Mouse (Mus musculus): ENCODE measurements around the gene Pak1. TPM values are rescaled to one million over a fixed set of nuclear protein-coding genes. Genes with fewer than 3 reads are reported as not detected.

The Pak1 gene
- polyA plus RNA-seq, 1 experiment from 2014 or later = 152 TPM

DNA sequence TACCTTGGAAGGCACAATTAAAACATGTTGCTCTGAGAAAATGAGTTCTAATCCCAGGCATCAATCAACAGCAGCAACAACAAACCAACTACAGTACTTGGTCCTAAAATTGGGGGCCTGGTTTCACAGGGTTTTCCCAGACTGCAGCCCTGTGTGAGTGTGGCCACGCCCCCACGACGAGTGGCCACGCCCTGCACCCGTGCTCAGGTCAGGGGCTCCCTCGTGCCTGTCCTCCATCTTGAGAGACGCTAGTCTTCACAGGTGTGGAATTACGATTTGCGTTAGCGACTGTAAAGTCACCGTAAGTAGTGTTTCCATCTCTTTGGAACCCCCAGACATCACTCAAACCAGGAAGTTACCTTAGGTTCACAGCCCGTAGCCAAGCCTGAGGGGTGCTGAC, 131.4 kb downstream of the Pak1 start, which contains the start of gene Gdpd4:
TSS of gene Gdpd4 (plus strand) at position 214 of the 400 bp plus-strand sequence.
- Histone ChIP-seq H3K4me2 (replicated peaks) (no peak within 1 kb of the TSS), H3K4me3 (replicated peaks; ENCODE audit: low read length) (no peak within 1 kb of the TSS), H3K4me1 (replicated peaks; ENCODE audit: control insufficient read depth, insufficient read depth, low read length) (no peaks in the 10 kb centered on the region), H3K27me3 (ENCODE audit: control insufficient read depth, insufficient read depth, low read length) (no peaks in the 10 kb centered on the region), H3K27ac (no peak within 1 kb of the TSS), H3K9me3 (ENCODE audit: control insufficient read depth, low read length) (no peaks in the 10 kb centered on the region), H3K9ac (no peak within 1 kb of the TSS), H3K36me3 (replicated peaks; ENCODE audit: control insufficient read depth, insufficient read depth) (no peaks in the 10 kb centered on the region)
- DNase-seq (ENCODE audit: low spot score) (no peak), ATAC-seq (ENCODE audit: low FRiP score) (no peak)
- 85% methylated on average over 12 of the region's 12 CpGs for WGBS

DNA sequence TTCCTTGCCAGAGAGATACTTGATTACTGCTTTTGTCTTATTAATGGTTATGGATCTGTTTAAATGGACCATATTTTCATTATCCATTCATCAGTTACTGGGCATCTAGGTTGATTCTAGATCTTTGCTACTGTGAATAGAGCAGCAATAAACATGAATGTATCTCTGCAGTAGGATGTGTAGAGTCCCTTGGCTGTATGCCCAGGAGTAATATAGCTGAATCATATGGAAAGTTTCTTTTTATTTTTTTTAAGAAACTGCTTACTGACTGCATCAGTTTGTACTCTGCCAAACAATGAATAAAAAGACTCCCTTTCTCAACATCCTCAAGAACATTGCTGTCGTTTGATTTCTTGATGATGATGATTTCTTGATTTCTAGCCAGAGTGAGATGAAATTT, 137.5 kb downstream of the Pak1 start:
- Histone ChIP-seq H3K4me3 (replicated peaks; ENCODE audit: low read length) (no peak overlapping the region), H3K27me3 (ENCODE audit: control insufficient read depth, insufficient read depth, low read length) (no peaks in the 10 kb centered on the region), H3K9me3 (ENCODE audit: control insufficient read depth, low read length) (no peaks in the 10 kb centered on the region), H3K4me1 (replicated peaks; ENCODE audit: control insufficient read depth, insufficient read depth, low read length) (no peaks in the 10 kb centered on the region), H3K36me3 (replicated peaks; ENCODE audit: control insufficient read depth, insufficient read depth) (no peaks in the 10 kb centered on the region), H3K4me2 (replicated peaks) (no peak overlapping the region), H3K27ac (no peak overlapping the region), H3K9ac (no peak overlapping the region)
- 93% methylated on average over 1 of the region's 1 CpGs for WGBS
- DNase-seq (ENCODE audit: low spot score) = no peak
- no peak for ATAC-seq (ENCODE audit: low FRiP score)

DNA sequence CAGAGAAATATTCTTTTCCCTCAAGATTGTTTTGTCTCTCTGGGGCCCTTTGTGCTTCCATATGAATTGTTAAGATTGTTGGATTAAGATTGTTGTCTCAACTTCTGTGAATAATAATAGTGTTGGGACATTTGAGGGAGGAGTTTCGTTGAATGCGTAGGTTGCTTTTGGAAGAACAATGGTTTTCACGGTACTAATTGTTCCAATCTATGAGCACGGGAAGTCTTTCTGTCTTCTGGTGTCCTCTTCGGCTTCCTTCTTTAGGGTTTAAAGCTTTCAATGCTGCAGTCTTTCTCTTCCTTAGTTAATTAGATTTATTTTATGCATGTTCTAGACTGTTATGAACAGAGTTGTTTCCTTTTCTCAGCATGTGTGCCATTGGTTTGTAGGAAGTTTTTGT, 138.6 kb downstream of the Pak1 start:
- Histone ChIP-seq H3K27me3 (ENCODE audit: control insufficient read depth, insufficient read depth, low read length) (no peaks in the 10 kb centered on the region), H3K4me1 (replicated peaks; ENCODE audit: control insufficient read depth, insufficient read depth, low read length) (no peaks in the 10 kb centered on the region), H3K9ac (no peak overlapping the region), H3K36me3 (replicated peaks; ENCODE audit: control insufficient read depth, insufficient read depth) (no peaks in the 10 kb centered on the region), H3K4me2 (replicated peaks) (no peak overlapping the region), H3K9me3 (ENCODE audit: control insufficient read depth, low read length) (no peaks in the 10 kb centered on the region), H3K27ac (no peak overlapping the region), H3K4me3 (replicated peaks; ENCODE audit: low read length) (no peak overlapping the region)
- DNase-seq (ENCODE audit: low spot score) (no peak), ATAC-seq (ENCODE audit: low FRiP score) (no peak)
- WGBS = 81% methylated on average over 5 of the region's 5 CpGs

DNA sequence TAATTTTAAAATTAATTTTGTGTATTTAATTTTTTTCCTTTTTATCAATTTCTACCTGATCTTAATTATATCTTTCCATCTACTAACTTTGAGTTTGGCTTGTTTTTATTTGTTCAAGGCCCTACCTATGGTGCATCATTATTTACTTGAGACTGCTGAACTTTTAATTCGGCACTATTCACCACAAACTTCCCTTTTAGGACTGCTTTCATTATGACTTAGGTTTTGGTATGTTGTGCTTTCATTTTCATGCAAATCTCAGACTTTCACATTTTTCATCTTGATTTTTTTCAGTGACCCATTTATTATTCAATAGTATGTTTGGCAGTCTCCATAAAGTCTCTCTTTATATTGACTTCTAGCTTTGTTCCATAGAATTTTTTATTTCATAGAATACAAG, 156.1 kb downstream of the Pak1 start:
- WGBS = 85% methylated on average over 1 of the region's 1 CpGs
- no peak overlapping the region for H3K4me3 ChIP-seq (replicated peaks; ENCODE audit: low read length)
- H3K27me3 ChIP-seq (ENCODE audit: control insufficient read depth, insufficient read depth, low read length) = no peaks in the 10 kb centered on the region
- H3K4me2 ChIP-seq (replicated peaks) = no peak overlapping the region
- no peak for ATAC-seq (ENCODE audit: low FRiP score)
- H3K36me3 ChIP-seq (replicated peaks; ENCODE audit: control insufficient read depth, insufficient read depth) = no peaks in the 10 kb centered on the region
- no peaks in the 10 kb centered on the region for H3K9me3 ChIP-seq (ENCODE audit: control insufficient read depth, low read length)
- no peaks in the 10 kb centered on the region for H3K4me1 ChIP-seq (replicated peaks; ENCODE audit: control insufficient read depth, insufficient read depth, low read length)
- H3K27ac ChIP-seq = no peak overlapping the region
- DNase-seq (ENCODE audit: low spot score) = no peak
- H3K9ac ChIP-seq = no peak overlapping the region

Other genes with a start within 250 kb of the Pak1 start
- 43.8 and 51.5 TPM in 2 replicates for gene Aamdc, start 209.0 kb upstream of the Pak1 start, polyA plus RNA-seq (2014; fragmentation: Nextera tagmentation; extraction: Ambion mirVana)
- gene Rsf1, start 208.7 kb upstream of the Pak1 start, polyA plus RNA-seq (2014; fragmentation: Nextera tagmentation; extraction: Ambion mirVana) = 23.5 and 29.4 TPM in 2 replicates
- gene Clns1a, start 91.9 kb upstream of the Pak1 start, polyA plus RNA-seq (2014; fragmentation: Nextera tagmentation; extraction: Ambion mirVana) = 189 and 192 TPM in 2 replicates
- 21.6 and 22.0 TPM in 2 replicates for gene Aqp11, start 50.3 kb upstream of the Pak1 start, polyA plus RNA-seq (2014; fragmentation: Nextera tagmentation; extraction: Ambion mirVana)
- gene Gdpd4, start 131.4 kb downstream of the Pak1 start, polyA plus RNA-seq (2014; fragmentation: Nextera tagmentation; extraction: Ambion mirVana) = not detected in 2 replicates

Data from hindbrain, embryonic 14.5 days (tissue).